Mouse (Mus musculus) spleen, adult 2 months (tissue): ENCODE results near the gene Serac1. TPM values are rescaled to one million over a fixed set of nuclear protein-coding genes. Genes with fewer than 3 reads are reported as not detected.

ENCODE experiments used
- DNase-seq, 2 experiments: peaks; one replicate each; pipeline versions ENCODE4 v3.0.0 to v3.0.0-alpha.2; 2012 to 2021; ENCODE audit warnings: low spot score in 2 of 2, low read depth in 1 of 2
- H3K27ac ChIP-seq: fragments of 200-500 bp; 2 replicates; pipeline ENCODE4 v1.5.1; 2012; ENCODE audit warnings: low read length, inconsistent platforms; ENCODE audit not compliant: insufficient read depth
- H3K27me3 ChIP-seq: fragments of 200-500 bp; 2 replicates; pipeline ENCODE4 v1.6.1; 2012; ENCODE audit warnings: mild to moderate bottlenecking, moderate library complexity, low read length, inconsistent platforms; ENCODE audit not compliant: control insufficient read depth, insufficient read depth
- H3K36me3 ChIP-seq: fragments of 200-500 bp; 2 replicates; pipeline ENCODE4 v1.6.1; 2012; ENCODE audit warnings: mild to moderate bottlenecking, low read length, inconsistent platforms; ENCODE audit not compliant: control insufficient read depth, insufficient read depth
- H3K4me1 ChIP-seq: fragments of 200-500 bp; 2 replicates; pipeline ENCODE4 v1.6.1; 2011; ENCODE audit warnings: inconsistent platforms; ENCODE audit not compliant: control insufficient read depth, insufficient read depth, insufficient read length
- H3K4me3 ChIP-seq: fragments of 200-500 bp; 2 replicates; pipeline ENCODE4 v1.5.1; 2011; ENCODE audit warnings: mild to moderate bottlenecking, inconsistent platforms; ENCODE audit not compliant: insufficient read depth, insufficient read length; ENCODE audit errors: extremely low read depth
- CTCF ChIP-seq: fragments of 200-500 bp; IDR thresholded peaks from 2 replicates; pipeline ENCODE4 v1.5.1; 2011; ENCODE audit warnings: mild to moderate bottlenecking, inconsistent platforms; ENCODE audit not compliant: insufficient read depth, insufficient read length, insufficient replicate concordance; ENCODE audit errors: extremely low read depth
- POLR2A ChIP-seq: fragments of 200-500 bp; IDR thresholded peaks from 2 replicates; pipeline ENCODE4 v1.6.1; 2011; ENCODE audit warnings: low read depth, low read length, inconsistent platforms
- WGBS: fragments of 180-500 bp; shearing (Covaris S2); methylation state at CpG from one replicate; pipeline ENCODE4 v1.1.7; 2018; 5-methylcytosine and 5-hydroxymethylcytosine counted together
- polyA plus RNA-seq: library from polyadenylated mRNA; depleted of rRNA; stranded (reverse); fragments of >200 nt; gene quantifications from 2 replicates; pipeline ENCODE4 v1.2.3, GENCODE M21; 2012

Serac1 gene
- polyA plus RNA-seq, 1 experiment: 1.8 TPM

DNA sequence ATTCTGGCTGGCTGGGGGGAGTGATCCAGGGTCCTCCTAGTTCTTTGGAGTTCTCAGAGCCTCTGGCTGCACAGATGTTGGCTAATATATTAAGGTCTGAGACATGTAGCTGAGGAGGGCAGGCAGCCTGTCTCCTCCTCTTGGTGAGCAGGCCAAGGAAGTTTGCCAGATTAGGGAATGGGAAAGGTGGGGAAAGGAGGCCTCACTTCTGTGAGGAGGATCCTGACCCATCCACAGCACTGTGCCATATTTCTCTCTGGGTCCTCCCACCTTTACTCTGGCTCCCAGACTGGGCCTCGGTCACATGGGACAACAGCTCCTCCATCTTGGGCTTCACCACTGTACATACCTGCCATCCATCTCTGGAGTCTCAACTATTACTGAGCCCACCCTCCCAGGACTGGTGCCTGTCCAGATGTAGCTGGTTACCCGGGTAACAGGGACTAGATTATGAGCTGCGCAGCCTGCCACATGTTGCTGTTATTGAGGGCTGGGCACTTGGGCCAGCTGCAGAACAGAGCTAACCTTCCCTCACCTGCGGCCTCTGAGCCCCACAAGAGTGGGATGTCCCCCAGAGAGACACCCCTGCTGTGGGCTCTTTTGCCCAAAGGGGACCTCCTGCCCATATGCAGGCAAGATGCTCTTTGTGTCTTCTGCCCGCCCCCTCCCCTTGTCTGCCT, 72.3 kb downstream of the Serac1 start:
- Histone ChIP-seq H3K27ac (no peak overlapping the region), H3K4me1 (peaks cover 27% of the 10 kb centered on the region; the same call in 1 of the 2 replicates), H3K36me3 (no peaks in the 10 kb centered on the region), H3K4me3 (no peak overlapping the region), H3K27me3 (no peaks in the 10 kb centered on the region)
- DNase-seq: no peak
- no peak for TF ChIP-seq POLR2A
- no peak for TF ChIP-seq CTCF
- 80% methylated on average over 5 of the region's 5 CpGs for WGBS

DNA sequence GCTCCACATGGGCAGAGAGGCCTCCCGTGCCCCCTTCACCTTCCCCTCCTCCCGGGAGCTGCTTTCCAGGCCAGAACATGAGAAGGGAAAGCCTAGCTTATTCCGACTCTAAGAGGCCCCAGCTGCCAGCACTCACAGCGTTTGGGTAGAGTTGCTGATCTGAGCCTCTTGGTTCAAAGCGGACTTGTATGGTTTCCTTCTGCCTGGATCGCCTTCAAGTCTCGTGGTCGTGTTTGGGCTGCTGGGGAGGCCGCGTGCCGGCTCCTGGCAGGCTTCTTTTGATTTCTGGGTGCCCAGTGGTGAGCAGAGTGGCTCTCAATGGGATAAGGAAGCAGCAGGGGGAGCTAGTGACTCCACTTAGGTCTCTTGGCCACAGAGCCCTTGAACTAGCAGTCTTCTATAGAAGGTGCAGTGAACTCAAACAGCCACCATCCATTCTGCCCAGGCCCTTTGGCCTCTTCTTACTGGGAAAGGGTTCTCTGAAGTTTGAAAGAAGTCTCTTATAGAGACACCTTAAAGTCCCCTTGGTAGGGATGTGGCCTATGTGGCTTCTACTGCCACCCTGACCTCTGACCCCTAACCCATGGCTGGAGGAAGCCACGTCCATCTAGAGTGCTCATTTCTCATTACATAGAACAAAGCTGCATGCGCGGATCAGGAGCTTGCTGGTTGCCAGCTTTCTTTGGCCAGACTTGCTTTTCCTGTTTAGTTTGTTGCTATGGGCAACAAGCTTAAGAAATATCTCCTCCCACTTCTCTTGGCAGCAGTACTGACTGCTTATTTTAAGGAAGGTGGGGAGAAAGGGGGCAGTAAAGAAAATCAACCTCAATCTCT, 73.7 kb downstream of the Serac1 start:
- Histone ChIP-seq H3K4me1 (peaks cover 27% of the 10 kb centered on the region; the same call in 1 of the 2 replicates), H3K36me3 (no peaks in the 10 kb centered on the region), H3K27me3 (no peaks in the 10 kb centered on the region), H3K27ac (no peak overlapping the region), H3K4me3 (no peak overlapping the region)
- TF ChIP-seq POLR2A (no peak), CTCF (no peak)
- 21% methylated on average over 14 of the region's 14 CpGs for WGBS
- peak; percentile 36 to 65 for DNase-seq

DNA sequence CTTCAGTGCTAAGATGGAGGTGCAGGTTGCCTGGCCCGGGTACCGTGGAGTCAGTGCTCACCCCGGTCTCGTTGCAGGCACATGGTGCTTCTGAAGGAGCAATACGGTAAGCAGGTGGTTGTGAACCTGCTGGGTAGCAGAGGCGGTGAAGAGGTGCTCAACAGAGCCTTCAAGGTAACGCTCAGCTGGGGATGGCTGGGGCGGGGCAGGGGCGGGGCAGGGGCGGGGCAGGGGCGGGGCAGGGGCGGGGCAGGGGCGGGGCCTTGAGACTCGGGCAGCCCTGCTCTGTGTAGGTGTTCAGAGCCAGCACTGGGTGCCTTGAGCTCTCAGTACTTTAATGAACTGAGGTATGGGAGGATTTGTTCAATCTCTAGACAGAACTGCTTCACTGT, 74.3 kb downstream of the Serac1 start:
- no peak for DNase-seq

DNA sequence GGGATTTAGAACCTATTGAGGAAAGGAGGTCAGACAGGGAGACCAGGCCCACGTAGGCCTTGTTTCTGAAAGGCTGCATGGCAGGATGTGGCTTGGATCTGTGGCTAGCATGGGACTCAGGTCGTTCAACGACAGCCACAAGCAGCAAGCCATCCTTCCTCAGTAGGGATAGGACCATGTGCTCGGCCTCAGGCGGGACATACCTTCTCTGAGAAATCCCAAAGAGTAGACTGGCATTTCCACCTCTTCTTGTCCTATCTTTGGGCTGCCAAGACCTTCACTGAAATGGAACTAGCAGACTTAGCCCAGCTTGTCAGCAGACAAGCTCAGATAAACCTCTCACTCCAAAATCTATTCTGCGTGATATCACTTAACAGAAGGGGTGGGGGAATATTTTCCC, 75.9 kb downstream of the Serac1 start:
- H3K27ac ChIP-seq: no peak overlapping the region
- DNase-seq: no peak
- TF ChIP-seq CTCF (no peak), POLR2A (no peak)
- no peaks in the 10 kb centered on the region for H3K27me3 ChIP-seq
- peaks cover 26% of the 10 kb centered on the region; the same call in 1 of the 2 replicates for H3K4me1 ChIP-seq
- H3K4me3 ChIP-seq: no peak overlapping the region
- no peaks in the 10 kb centered on the region for H3K36me3 ChIP-seq
- 44% methylated on average over 6 of the region's 6 CpGs for WGBS

More for the DNA sequence above, 74.3 kb downstream of the Serac1 start:
- H3K4me1 ChIP-seq: peaks cover 27% of the 10 kb centered on the region; the same call in 1 of the 2 replicates
- H3K27ac ChIP-seq: no peak overlapping the region
- no peaks in the 10 kb centered on the region for H3K36me3 ChIP-seq
- no peak overlapping the region for H3K4me3 ChIP-seq
- WGBS: 20% methylated on average over 14 of the region's 14 CpGs
- TF ChIP-seq POLR2A: no peak
- H3K27me3 ChIP-seq: no peaks in the 10 kb centered on the region

DNA sequence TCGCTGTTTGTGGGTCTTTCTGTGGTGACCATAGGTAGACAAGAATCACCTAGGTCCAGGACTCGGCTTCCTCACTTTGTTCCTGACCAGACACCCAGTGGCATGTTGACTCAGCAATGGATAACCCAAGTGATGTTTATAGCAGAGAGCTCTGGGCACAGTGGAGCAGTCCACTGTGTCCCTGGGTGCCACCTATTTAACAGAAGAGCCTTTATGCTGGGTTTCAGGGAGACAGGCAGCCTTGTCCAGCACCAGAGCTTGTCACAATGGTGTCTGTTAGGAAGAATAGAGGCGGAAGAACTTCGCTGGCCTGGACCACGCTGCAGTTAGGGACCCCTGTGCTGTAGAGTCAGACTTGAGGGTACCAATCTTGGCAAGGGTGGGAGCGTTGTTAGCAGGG, 77.0 kb downstream of the Serac1 start:
- no peak for DNase-seq
- TF ChIP-seq POLR2A (no peak), CTCF (no peak)
- Histone ChIP-seq H3K4me1 (peaks cover 20% of the 10 kb centered on the region; the same call in 1 of the 2 replicates), H3K27me3 (no peaks in the 10 kb centered on the region), H3K27ac (no peak overlapping the region), H3K4me3 (no peak overlapping the region), H3K36me3 (no peaks in the 10 kb centered on the region)
- WGBS: 95% methylated on average over 6 of the region's 6 CpGs

DNA sequence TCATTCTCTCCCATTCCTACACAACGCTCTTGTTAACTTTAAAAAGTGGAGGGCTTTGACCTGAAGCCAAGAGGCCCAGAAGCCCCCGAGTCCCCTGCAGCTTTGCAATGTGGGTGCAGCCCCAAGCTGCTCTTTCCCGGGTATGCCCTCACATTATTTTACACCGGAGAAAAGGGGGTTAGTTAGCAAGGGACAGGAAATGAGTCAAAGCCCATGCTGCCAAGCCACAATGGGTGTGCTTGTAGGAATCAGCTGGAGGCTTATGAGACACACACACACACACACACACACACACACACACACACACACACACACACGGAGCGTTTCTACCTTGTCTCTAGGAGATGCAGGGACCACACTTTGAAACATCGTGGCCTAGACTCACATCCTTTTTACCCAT, 77.7 kb downstream of the Serac1 start:
- Histone ChIP-seq H3K4me3 (no peak overlapping the region), H3K36me3 (no peaks in the 10 kb centered on the region), H3K27ac (no peak overlapping the region), H3K4me1 (peaks cover 15% of the 10 kb centered on the region; the same call in 1 of the 2 replicates), H3K27me3 (no peaks in the 10 kb centered on the region)
- TF ChIP-seq POLR2A (no peak), CTCF (no peak)
- no peak for DNase-seq
- WGBS: 16% methylated on average over 7 of the region's 7 CpGs
